Mouse (Mus musculus): ENCODE data around the gene Slc16a6.

- TF ChIP-seq CTCF (IDR thresholded peaks at IDR 0.05; ENCODE audit: extremely low read depth, insufficient read depth, low read length) = no peak
- no peak for TF ChIP-seq POLR2A (IDR thresholded peaks at IDR 0.05; ENCODE audit: extremely low read depth, insufficient read depth, low read length)
Measured at GRCm38 (mm10) chr11:109440641-109441040, 32.8 kb downstream of the Slc16a6 start.

Data from cortical plate, adult 2 months (tissue).